Mouse (Mus musculus) G1E (cell line): Measurements from ENCODE around the gene Zdhhc8.

Experiments used
- CTCF ChIP-seq: IDR thresholded peaks from 2 replicates; pipeline ENCODE4 v1.5.1; 2012; ENCODE audit warnings: low read depth, low read length, inconsistent platforms, mixed read lengths
- GATA1 ChIP-seq: IDR thresholded peaks from 2 replicates; pipeline ENCODE4 v1.6.1; 2012; ENCODE audit warnings: borderline replicate concordance, low read length, inconsistent platforms, mixed read lengths
- GATA2 ChIP-seq: IDR thresholded peaks from 2 replicates; pipeline ENCODE4 v1.6.1; 2012; ENCODE audit warnings: low read depth, low read length, inconsistent platforms, borderline replicate concordance
- POLR2AphosphoS5 ChIP-seq: IDR thresholded peaks from 2 replicates; pipeline ENCODE4 v1.6.1; 2012; ENCODE audit warnings: low read depth, low read length, inconsistent platforms; ENCODE audit not compliant: insufficient replicate concordance
- TAL1 ChIP-seq: conservative IDR thresholded peaks from 2 replicates; pipeline ENCODE4 v1.6.1; 2012; ENCODE audit warnings: low read depth, low read length, inconsistent platforms, mixed read lengths

DNA sequence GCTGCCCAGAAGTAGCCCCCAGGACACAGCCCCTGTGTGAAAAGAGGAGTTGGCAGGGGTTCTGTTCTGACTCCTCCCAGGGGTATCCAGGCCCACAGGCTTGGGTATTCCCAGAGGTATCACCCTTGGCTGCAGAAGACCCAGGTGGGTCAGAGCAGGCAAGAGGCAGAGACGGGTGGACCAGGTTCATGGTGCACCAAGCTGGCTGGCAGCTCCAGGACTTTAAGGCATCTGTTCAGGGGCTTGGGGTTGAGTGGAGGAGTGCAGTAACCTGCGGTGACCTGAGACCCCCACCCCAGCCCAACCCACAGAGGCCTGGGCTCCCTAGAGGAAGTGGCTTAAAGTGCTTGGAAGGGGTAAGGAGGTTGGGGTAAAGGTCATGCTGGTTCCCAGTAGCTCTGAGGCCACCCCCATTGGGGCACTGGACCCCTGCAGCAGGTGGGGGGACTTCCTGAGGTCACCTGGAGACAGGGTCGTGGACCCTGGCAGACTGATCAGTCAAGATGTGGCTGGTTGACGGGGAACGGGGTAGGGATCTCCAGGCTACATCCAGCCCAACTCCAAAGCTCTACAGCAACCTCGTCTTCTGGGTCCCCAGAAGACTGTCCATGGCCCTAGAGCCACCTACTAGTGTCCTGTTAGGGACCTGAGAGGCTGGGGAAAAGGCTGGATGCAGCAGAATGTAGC, 13.9 kb downstream of the Zdhhc8 start:
- TF ChIP-seq TAL1 (no peak), CTCF (no peak), GATA1 (no peak), POLR2AphosphoS5 (no peak), GATA2 (no peak)
